Mouse (Mus musculus): ENCODE measurements around the gene Uri1.

DNA sequence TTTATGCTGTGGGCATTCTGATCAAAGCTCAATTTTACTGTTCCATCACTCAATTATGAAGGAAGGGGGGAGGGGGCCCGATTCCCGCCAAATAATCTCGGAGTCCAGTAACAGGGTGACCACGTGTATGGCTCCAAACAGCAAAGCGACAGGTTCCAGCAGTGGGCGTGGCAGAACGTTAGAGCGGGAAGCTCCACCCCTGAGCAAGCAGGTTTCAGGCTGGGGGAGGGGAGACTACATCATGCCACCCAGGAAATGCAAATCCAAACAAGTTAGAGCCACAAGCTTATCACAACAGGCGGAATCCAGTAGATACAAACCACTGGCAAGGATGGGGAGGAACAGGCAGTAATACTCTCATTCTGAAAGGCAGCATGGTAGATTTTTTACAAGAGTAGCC lies 71.5 kb downstream of the Uri1 start:
- no peak for TF ChIP-seq CTCF (IDR thresholded peaks at IDR 0.05; ENCODE audit: extremely low read depth, insufficient read depth, low read length)
- TF ChIP-seq POLR2A (IDR thresholded peaks at IDR 0.05; ENCODE audit: extremely low read depth, insufficient read depth, low read length) = no peak
